Mouse (Mus musculus) liver, embryonic 15.5 days (tissue): Measurements from ENCODE around the gene Dedd2. TPM values are rescaled to one million over a fixed set of nuclear protein-coding genes. Genes with fewer than 3 reads are reported as not detected.

Experiments used
- ATAC-seq: fragments of 200-750 bp; cut with Nextera tagmentation; 2 replicates; pipeline ENCODE4 v1.8.0; 2017; ENCODE audit warnings: moderate number of reproducible peaks, mild to moderate bottlenecking, moderate library complexity; ENCODE audit not compliant: insufficient read depth
- H3K27ac ChIP-seq: fragments of 300-500 bp; sonication (generic); replicated peaks from 2 replicates; pipeline ENCODE4 v1.5.1; 2015; ENCODE audit warnings: mild to moderate bottlenecking, inconsistent platforms
- H3K27me3 ChIP-seq: fragments of 300-500 bp; sonication (generic); 2 replicates; pipeline ENCODE4 v1.6.1; 2015; ENCODE audit warnings: mild to moderate bottlenecking, inconsistent platforms
- H3K36me3 ChIP-seq: fragments of 300-500 bp; sonication (generic); replicated peaks from 2 replicates; pipeline ENCODE4 v1.6.1; 2015; ENCODE audit warnings: moderate library complexity, mild to moderate bottlenecking, inconsistent platforms
- H3K4me1 ChIP-seq: fragments of 300-500 bp; sonication (generic); replicated peaks from 2 replicates; pipeline ENCODE4 v1.6.1; 2015; ENCODE audit warnings: inconsistent platforms
- H3K4me2 ChIP-seq: fragments of 300-500 bp; sonication (generic); 2 replicates; pipeline ENCODE4 v1.6.1; 2015; ENCODE audit warnings: moderate library complexity, mild to moderate bottlenecking, inconsistent platforms
- H3K4me3 ChIP-seq: fragments of 300-500 bp; sonication (generic); replicated peaks from 2 replicates; pipeline ENCODE4 v1.5.1; 2015; ENCODE audit warnings: mild to moderate bottlenecking, inconsistent platforms
- H3K9ac ChIP-seq: fragments of 300-500 bp; sonication (generic); 2 replicates; pipeline ENCODE4 v1.6.1; 2015; ENCODE audit warnings: moderate library complexity, mild to moderate bottlenecking, inconsistent platforms
- H3K9me3 ChIP-seq: fragments of 300-500 bp; sonication (generic); replicated peaks from 2 replicates; pipeline ENCODE4 v1.6.1; 2016; ENCODE audit warnings: inconsistent platforms
- WGBS: fragments of 180-500 bp; shearing (Covaris S2); methylation state at CpG from one replicate; pipeline ENCODE4 v1.1.7; 2015; ENCODE audit warnings: mixed read lengths; ENCODE audit not compliant: insufficient replicate concordance; 5-methylcytosine and 5-hydroxymethylcytosine counted together
- polyA plus RNA-seq: library from polyadenylated mRNA; unstranded; fragments of >200 nt; fragmentation: Nextera tagmentation; extraction: Ambion mirVana; gene quantifications from 2 replicates; pipeline ENCODE4 v1.2.1, GENCODE M21; 2015

Dedd2 gene
- polyA plus RNA-seq, 1 experiment from 2014 or later: 35.4 TPM

GRCm38 (mm10) chr7:25230690-25231285, 10.4 kb upstream of the Dedd2 start:
- no peak overlapping the region for H3K4me2 ChIP-seq
- H3K9ac ChIP-seq: no peak overlapping the region
- H3K36me3 ChIP-seq: peaks cover 100% of the 10 kb centered on the region
- 79% methylated on average over 9 of the region's 9 CpGs for WGBS
- peaks cover 14% of the 10 kb centered on the region for H3K4me1 ChIP-seq
- H3K27ac ChIP-seq: no peak overlapping the region
- ATAC-seq: no peak
- H3K9me3 ChIP-seq: no peaks in the 10 kb centered on the region
- H3K27me3 ChIP-seq: no peaks in the 10 kb centered on the region
- no peak overlapping the region for H3K4me3 ChIP-seq

GRCm38 (mm10) chr7:25227523-25228300, 7.3 kb upstream of the Dedd2 start:
- ATAC-seq: no peak
- H3K36me3 ChIP-seq: peaks cover 100% of the 10 kb centered on the region
- no peaks in the 10 kb centered on the region for H3K9me3 ChIP-seq
- no peak overlapping the region for H3K4me3 ChIP-seq
- H3K27ac ChIP-seq: no peak overlapping the region
- 84% methylated on average over 1 of the region's 1 CpGs for WGBS
- H3K9ac ChIP-seq: no peak overlapping the region
- H3K27me3 ChIP-seq: no peaks in the 10 kb centered on the region
- peaks cover 11% of the 10 kb centered on the region for H3K4me1 ChIP-seq
- no peak overlapping the region for H3K4me2 ChIP-seq

- Histone ChIP-seq H3K4me3 (peak overlapping the region; percentile 89), H3K4me2 (peak overlapping the region; percentile 87), H3K36me3 (peaks cover 56% of the 10 kb centered on the region), H3K9ac (peak overlapping the region; percentile 86), H3K9me3 (no peaks in the 10 kb centered on the region), H3K27ac (peak overlapping the region; percentile 96), H3K4me1 (peaks cover 49% of the 10 kb centered on the region), H3K27me3 (no peaks in the 10 kb centered on the region)
- WGBS: 55% methylated on average over 10 of the region's 10 CpGs
- no peak for ATAC-seq
These were observed 2.0 kb upstream of the Dedd2 start for GRCm38 (mm10) chr7:25222275-25222967.

- WGBS: under 1% methylated on average over 45 of the region's 45 CpGs
- H3K36me3 ChIP-seq: peaks cover 56% of the 10 kb centered on the region
- ATAC-seq: peak; percentile 79
These were observed 878 bp upstream of the Dedd2 start, which contains the start of gene Zfp526 for GRCm38 (mm10) chr7:25221102-25221883. Zfp526 (plus strand) TSS chr7:25221425.

GRCm38 (mm10) chr7:25219756-25220456, 509 bp downstream of the Dedd2 start:
- Histone ChIP-seq H3K4me1 (peaks cover 65% of the 10 kb centered on the region), H3K4me3 (peak overlapping the region; percentile 89), H3K9ac (peak overlapping the region; percentile 92), H3K27ac (peak overlapping the region; percentile 96), H3K36me3 (peaks cover 56% of the 10 kb centered on the region), H3K4me2 (peak overlapping the region; percentile 87), H3K9me3 (no peaks in the 10 kb centered on the region), H3K27me3 (no peaks in the 10 kb centered on the region)
- ATAC-seq: peak; percentile 62
- WGBS: under 1% methylated on average over 31 of the region's 31 CpGs

More at GRCm38 (mm10) chr7:25221102-25221883, 878 bp upstream of the Dedd2 start, which contains the start of gene Zfp526:
- no peaks in the 10 kb centered on the region for H3K27me3 ChIP-seq
- peak within 1 kb of the TSS; percentile 92 for H3K9ac ChIP-seq
- H3K4me2 ChIP-seq: peak within 1 kb of the TSS; percentile 87
- H3K9me3 ChIP-seq: no peaks in the 10 kb centered on the region
- H3K27ac ChIP-seq: peak within 1 kb of the TSS; percentile 96
- peak within 1 kb of the TSS; percentile 89 for H3K4me3 ChIP-seq
- H3K4me1 ChIP-seq: peaks cover 54% of the 10 kb centered on the region

- Histone ChIP-seq H3K27ac (peak overlapping the region; percentile 96), H3K4me2 (peak overlapping the region; percentile 87), H3K36me3 (peaks cover 56% of the 10 kb centered on the region), H3K27me3 (no peaks in the 10 kb centered on the region), H3K4me1 (peaks cover 68% of the 10 kb centered on the region), H3K9me3 (no peaks in the 10 kb centered on the region), H3K9ac (peak overlapping the region; percentile 92), H3K4me3 (peak overlapping the region; percentile 89)
- no peak for ATAC-seq
- WGBS: under 1% methylated on average over 16 of the region's 16 CpGs
These were observed 1.0 kb downstream of the Dedd2 start for GRCm38 (mm10) chr7:25219416-25219750.

- H3K4me1 ChIP-seq: peaks cover 73% of the 10 kb centered on the region
- H3K4me3 ChIP-seq: peak overlapping the region; percentile 89
- peak; percentile 17 for ATAC-seq
- no peaks in the 10 kb centered on the region for H3K27me3 ChIP-seq
- peaks cover 56% of the 10 kb centered on the region for H3K36me3 ChIP-seq
- peak overlapping the region; percentile 87 for H3K4me2 ChIP-seq
- peak overlapping the region; percentile 96 for H3K27ac ChIP-seq
- H3K9me3 ChIP-seq: no peaks in the 10 kb centered on the region
- WGBS: under 1% methylated on average over 53 of the region's 53 CpGs
- H3K9ac ChIP-seq: peak overlapping the region; percentile 92
These were observed 1.6 kb downstream of the Dedd2 start for GRCm38 (mm10) chr7:25218705-25219415.

GRCm38 (mm10) chr7:25217653-25218395, 2.6 kb downstream of the Dedd2 start:
- Histone ChIP-seq H3K4me1 (peaks cover 69% of the 10 kb centered on the region), H3K36me3 (peaks cover 56% of the 10 kb centered on the region), H3K9me3 (no peaks in the 10 kb centered on the region), H3K27ac (peak overlapping the region; percentile 96), H3K9ac (peak overlapping the region; percentile 92), H3K4me3 (peak overlapping the region; percentile 89), H3K27me3 (no peaks in the 10 kb centered on the region), H3K4me2 (peak overlapping the region; percentile 87)
- 47% methylated on average over 12 of the region's 12 CpGs for WGBS
- no peak for ATAC-seq

- Histone ChIP-seq H3K4me2 (no peak overlapping the region), H3K27ac (peak overlapping the region; percentile 31; the same call in 1 of the 2 replicates), H3K27me3 (no peaks in the 10 kb centered on the region), H3K4me3 (no peak overlapping the region), H3K36me3 (peaks cover 92% of the 10 kb centered on the region), H3K9ac (no peak overlapping the region; the same call in 1 of the 2 replicates), H3K9me3 (no peaks in the 10 kb centered on the region), H3K4me1 (peaks cover 78% of the 10 kb centered on the region)
- no peak for ATAC-seq
- WGBS: 87% methylated on average over 2 of the region's 2 CpGs
These were observed 6.2 kb downstream of the Dedd2 start for GRCm38 (mm10) chr7:25214172-25214571.
